Mouse (Mus musculus) naive thymus-derived CD4-positive, alpha-beta T cell, adult 2 months (primary cell): Measurements from ENCODE around the gene Cep57l1.

Experiments
- DNase-seq: peaks from one replicate; pipeline ENCODE4 v3.0.0-alpha.2; 2011; ENCODE audit warnings: low read depth

Cep57l1 gene

GRCm38 (mm10) chr10:41737245-41737644, 72.4 kb downstream of the Cep57l1 start:
- DNase-seq = no peak

GRCm38 (mm10) chr10:41735398-41735797, 74.3 kb downstream of the Cep57l1 start:
- DNase-seq = no peak

GRCm38 (mm10) chr10:41733214-41733613, 76.5 kb downstream of the Cep57l1 start:
- DNase-seq = no peak

GRCm38 (mm10) chr10:41731932-41732331, 77.7 kb downstream of the Cep57l1 start:
- no peak for DNase-seq

- no peak for DNase-seq
These were observed 78.9 kb downstream of the Cep57l1 start for GRCm38 (mm10) chr10:41730746-41731145.

- DNase-seq = no peak
These were observed 83.5 kb downstream of the Cep57l1 start for GRCm38 (mm10) chr10:41726215-41726614.

- no peak for DNase-seq
These were observed 90.1 kb downstream of the Cep57l1 start for GRCm38 (mm10) chr10:41719587-41719986.

- DNase-seq = no peak
These were observed 93.4 kb downstream of the Cep57l1 start, which contains the start of gene Ccdc162 for GRCm38 (mm10) chr10:41716029-41716897. TSS of gene Ccdc162 (minus strand) at chr10:41716634.

- DNase-seq = no peak
These were observed 94.1 kb downstream of the Cep57l1 start for GRCm38 (mm10) chr10:41715557-41715956.

- DNase-seq = no peak
These were observed 98.2 kb downstream of the Cep57l1 start for GRCm38 (mm10) chr10:41711467-41711866.

- DNase-seq = no peak
These were observed 98.9 kb downstream of the Cep57l1 start for GRCm38 (mm10) chr10:41710773-41711172.

GRCm38 (mm10) chr10:41709341-41709740, 100.3 kb downstream of the Cep57l1 start:
- DNase-seq = no peak

- DNase-seq = no peak
These were observed 110.0 kb downstream of the Cep57l1 start for GRCm38 (mm10) chr10:41699669-41700068.

GRCm38 (mm10) chr10:41697040-41697439, 112.6 kb downstream of the Cep57l1 start:
- no peak for DNase-seq

GRCm38 (mm10) chr10:41690978-41691377, 118.7 kb downstream of the Cep57l1 start:
- DNase-seq = no peak

- DNase-seq = peak; percentile 93
These were observed 119.5 kb downstream of the Cep57l1 start for GRCm38 (mm10) chr10:41689941-41690887.

- DNase-seq = no peak
These were observed 125.1 kb downstream of the Cep57l1 start for GRCm38 (mm10) chr10:41684548-41684996.

- DNase-seq = peak; percentile 93
These were observed 126.9 kb downstream of the Cep57l1 start for GRCm38 (mm10) chr10:41682546-41683393.

- peak; percentile 75 for DNase-seq
These were observed 130.8 kb downstream of the Cep57l1 start for GRCm38 (mm10) chr10:41678746-41679360.

GRCm38 (mm10) chr10:41677396-41677795, 132.3 kb downstream of the Cep57l1 start:
- DNase-seq = no peak

GRCm38 (mm10) chr10:41676661-41677061, 133.0 kb downstream of the Cep57l1 start:
- no peak for DNase-seq
